Mouse (Mus musculus): ENCODE data around the gene Myh6.

DNA sequence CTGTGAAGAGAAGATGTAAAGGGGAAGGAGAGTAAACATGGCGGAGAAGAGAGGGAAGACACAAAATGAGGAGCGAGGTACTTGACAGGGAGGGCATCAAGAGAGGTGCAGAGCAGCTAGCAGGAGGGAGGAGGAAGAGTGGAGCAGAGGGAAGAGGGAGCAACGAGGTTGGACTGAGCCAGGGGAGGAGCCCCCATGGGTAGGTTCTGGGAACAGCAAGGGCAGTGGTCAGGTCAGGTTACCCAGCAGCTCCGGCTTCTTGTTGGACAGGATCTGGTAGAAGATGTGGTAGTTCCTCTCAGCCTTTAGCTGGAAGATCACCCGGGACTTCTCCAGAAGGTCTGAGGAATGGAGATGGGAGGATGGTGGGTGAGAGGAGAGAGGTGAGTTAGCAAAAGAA lies 5.2 kb downstream of the Myh6 start:
- TF ChIP-seq POLR2A (IDR thresholded peaks at IDR 0.05; ENCODE audit: low read depth, low read length) = no peak
- no peak for TF ChIP-seq CTCF (IDR thresholded peaks at IDR 0.05; ENCODE audit: borderline replicate concordance, insufficient read depth, low read length)

Data from embryonic fibroblast, embryonic 13.5 days (primary cell).